Mouse (Mus musculus): ENCODE measurements around the gene Selplg.

DNA sequence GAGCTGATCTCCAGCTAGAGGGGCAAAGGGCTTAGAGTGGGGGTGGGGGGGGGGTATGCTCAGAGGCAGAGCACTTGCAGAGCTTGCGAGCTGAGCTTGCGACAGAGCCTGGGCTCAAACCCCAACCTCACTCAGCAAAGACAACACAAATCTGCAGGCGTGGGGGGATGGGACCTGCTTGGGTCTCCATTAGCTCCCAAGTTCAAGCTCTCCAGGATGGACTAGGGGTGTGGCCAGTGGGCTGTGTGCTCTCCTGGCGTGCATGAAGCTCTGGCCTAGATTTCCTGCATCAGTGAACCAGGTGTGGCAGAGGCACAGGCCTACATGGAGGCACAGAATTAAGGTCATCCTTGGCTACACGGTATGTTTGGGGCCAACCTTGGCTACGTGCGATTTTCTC is 4.0 kb downstream of the Selplg start:
- TF ChIP-seq CTCF (IDR thresholded peaks at IDR 0.05; ENCODE audit: extremely low read depth, insufficient read depth, low read length) (no peak), POLR2A (IDR thresholded peaks at IDR 0.05; ENCODE audit: extremely low read depth, insufficient read depth, low read length) (no peak)

Measured in cortical plate, adult 2 months (tissue).